Mouse (Mus musculus) cerebellum, adult 2 months (tissue): ENCODE results near the gene Gm5152. TPM values are rescaled to one million over a fixed set of nuclear protein-coding genes. Genes with fewer than 3 reads are reported as not detected.
"Not testable (repeated sequence)": the region's sequence is repeated elsewhere in the genome, so short reads cannot be mapped to it uniquely, and the experiment has no call there.

Source experiments
- DNase-seq, 2 experiments: peaks; one replicate each; pipeline ENCODE4 v3.0.0; 2021
- H3K27ac ChIP-seq: fragments of 200-500 bp; 2 replicates; pipeline ENCODE4 v1.5.1; 2012; ENCODE audit warnings: low read length, control low read depth, inconsistent platforms; ENCODE audit not compliant: insufficient read depth
- H3K27me3 ChIP-seq: fragments of 200-500 bp; 2 replicates; pipeline ENCODE4 v1.6.1; 2012; ENCODE audit warnings: inconsistent platforms, mild to moderate bottlenecking, low read length, moderate library complexity; ENCODE audit not compliant: control insufficient read depth, insufficient read depth
- H3K4me1 ChIP-seq: fragments of 200-500 bp; 2 replicates; pipeline ENCODE4 v1.6.1; 2011; ENCODE audit warnings: low read length; ENCODE audit not compliant: control insufficient read depth, insufficient read depth
- H3K4me3 ChIP-seq: fragments of 200-500 bp; replicated peaks from 2 replicates; pipeline ENCODE3; 2011; ENCODE audit warnings: mild to moderate bottlenecking, low read depth, low read length, control low read depth; ENCODE audit not compliant: insufficient read depth
- CTCF ChIP-seq: fragments of 200-500 bp; IDR thresholded peaks from 2 replicates; pipeline ENCODE4 v1.5.1; 2011; ENCODE audit warnings: low read depth, mild to moderate bottlenecking, control low read depth, low read length, moderate library complexity, borderline replicate concordance; ENCODE audit not compliant: insufficient read depth
- POLR2A ChIP-seq: fragments of 200-500 bp; IDR thresholded peaks from 2 replicates; pipeline ENCODE4 v1.6.1; 2011; ENCODE audit warnings: low read length, control low read depth, borderline replicate concordance; ENCODE audit not compliant: insufficient read depth
- WGBS: fragments of 180-500 bp; shearing (Covaris S2); methylation state at CpG from one replicate; pipeline ENCODE4 v1.1.7; 2018; 5-methylcytosine and 5-hydroxymethylcytosine counted together
- polyA plus RNA-seq: library from polyadenylated mRNA; depleted of rRNA; stranded (reverse); fragments of >200 nt; gene quantifications from 2 replicates; pipeline ENCODE4 v1.2.3, GENCODE M21; 2012; rRNA removed

Gene Gm5152
- polyA plus RNA-seq: not detected in 2 replicates

DNA sequence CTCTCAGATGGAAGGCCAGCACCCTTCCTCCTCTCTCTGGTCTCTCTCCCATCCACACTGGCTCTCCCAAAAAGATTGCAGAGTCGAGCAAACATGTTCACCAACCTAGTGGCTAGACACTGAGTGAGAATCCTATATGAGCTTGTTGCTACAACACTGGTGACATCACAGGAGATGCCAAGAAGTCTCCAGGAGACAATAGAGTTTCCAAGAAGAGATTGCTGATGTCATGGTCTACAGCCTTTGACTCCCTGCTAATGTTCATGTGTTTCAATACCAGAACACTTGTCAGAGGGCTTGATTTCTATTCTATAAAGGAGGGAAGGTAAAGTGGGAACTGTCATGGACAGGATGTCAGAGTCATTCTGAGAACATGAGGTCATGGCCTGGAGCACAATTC lies at the start of gene Gm5152:
TSS of gene Gm5152 (minus strand) at position 101 of the 400 bp plus-strand sequence.
- not testable (repeated sequence) for H3K27ac ChIP-seq, H3K4me1 ChIP-seq, H3K4me3 ChIP-seq, DNase-seq, H3K27me3 ChIP-seq
- WGBS: no CpG with 5 or more reads among the region's 1 CpGs

DNA sequence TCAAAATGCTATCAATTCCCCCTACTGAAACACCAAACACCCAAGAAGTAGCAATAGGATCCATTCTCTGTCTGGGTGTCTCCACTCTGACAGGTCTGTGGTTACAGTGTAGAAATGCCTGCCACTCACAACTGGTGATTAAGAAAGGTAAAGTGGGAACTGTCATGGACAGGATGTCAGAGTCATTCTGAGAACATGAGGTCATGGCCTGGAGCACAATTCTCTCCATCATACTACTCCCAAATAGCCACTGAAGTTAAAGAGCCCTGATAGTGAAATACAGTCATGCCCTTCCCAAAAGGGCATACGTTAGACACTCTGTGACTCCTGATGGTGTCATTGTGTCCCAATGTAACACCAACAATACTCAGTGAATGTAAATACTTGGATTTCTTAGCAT lies 8.4 kb upstream of the Gm5152 start:
- not testable (repeated sequence) for H3K4me3 ChIP-seq, H3K4me1 ChIP-seq, H3K27ac ChIP-seq, H3K27me3 ChIP-seq, DNase-seq
- WGBS: 76% methylated on average over 1 of the region's 1 CpGs

DNA sequence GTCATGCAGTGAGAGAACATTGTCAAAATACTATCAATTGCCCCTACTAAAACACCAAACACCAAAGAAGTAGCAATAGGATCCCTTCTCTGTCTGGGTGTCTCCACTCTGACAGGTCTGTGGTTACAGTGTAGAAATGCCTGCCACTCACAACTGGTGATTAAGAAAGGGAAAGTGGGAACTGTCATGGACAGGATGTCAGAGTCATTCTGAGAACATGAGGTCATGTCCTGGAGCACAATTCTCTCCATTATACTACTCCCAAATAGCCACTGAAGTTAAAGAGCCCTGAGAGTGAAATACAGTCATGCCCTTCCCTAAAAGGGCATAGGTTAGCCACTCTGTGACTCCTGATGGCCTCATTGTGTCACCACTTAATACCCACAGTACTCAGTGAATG lies 556 bp downstream of the Gm5152 start:
- not testable (repeated sequence) for H3K4me1 ChIP-seq, H3K27ac ChIP-seq, H3K27me3 ChIP-seq, DNase-seq, H3K4me3 ChIP-seq

DNA sequence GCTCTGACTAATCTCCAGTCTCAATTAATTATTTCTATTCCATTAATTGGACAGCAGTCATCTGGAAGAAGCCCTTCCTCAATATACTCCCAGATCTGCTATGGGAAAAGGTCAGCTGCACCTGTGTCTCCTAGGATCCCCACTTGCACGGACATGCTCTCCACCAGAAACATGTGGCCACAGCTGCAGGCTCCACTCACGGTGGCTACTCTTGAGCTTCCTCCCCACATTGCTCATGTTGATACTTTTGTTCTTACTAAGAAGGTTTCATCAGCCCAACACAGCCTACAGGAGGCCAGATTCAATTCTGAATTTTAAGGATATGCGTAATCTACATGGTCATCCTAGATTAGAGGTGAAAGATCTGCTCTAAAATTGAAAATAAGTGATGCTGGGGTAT lies 5.9 kb downstream of the Gm5152 start:
- not testable (repeated sequence) for DNase-seq, H3K27me3 ChIP-seq, H3K27ac ChIP-seq, H3K4me3 ChIP-seq, H3K4me1 ChIP-seq
- 86% methylated on average over 3 of the region's 3 CpGs for WGBS

DNA sequence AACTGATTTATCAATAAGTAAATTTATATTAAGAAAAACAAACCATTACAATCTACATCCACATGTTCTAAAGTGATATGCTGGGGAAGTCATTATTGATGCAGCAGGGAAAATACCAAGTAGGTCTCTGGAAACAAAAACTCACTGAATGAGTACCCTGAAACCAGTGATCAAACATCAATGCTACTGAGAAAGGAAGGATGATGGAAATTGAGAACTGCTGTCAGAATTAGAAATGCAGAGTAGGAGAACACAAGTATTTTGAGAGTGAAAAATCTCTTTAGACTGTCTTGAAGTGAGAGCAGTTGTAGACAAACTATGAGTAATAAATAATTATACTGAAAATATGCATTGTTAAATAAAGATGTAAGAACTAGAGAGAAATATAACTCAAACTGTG lies 26.0 kb downstream of the Gm5152 start:
- no peak for TF ChIP-seq POLR2A
- no peak for TF ChIP-seq CTCF
- H3K4me1 ChIP-seq: no peaks in the 10 kb centered on the region
- no peak overlapping the region for H3K4me3 ChIP-seq
- H3K27me3 ChIP-seq: no peaks in the 10 kb centered on the region
- no peak overlapping the region for H3K27ac ChIP-seq
- no peak for DNase-seq

DNA sequence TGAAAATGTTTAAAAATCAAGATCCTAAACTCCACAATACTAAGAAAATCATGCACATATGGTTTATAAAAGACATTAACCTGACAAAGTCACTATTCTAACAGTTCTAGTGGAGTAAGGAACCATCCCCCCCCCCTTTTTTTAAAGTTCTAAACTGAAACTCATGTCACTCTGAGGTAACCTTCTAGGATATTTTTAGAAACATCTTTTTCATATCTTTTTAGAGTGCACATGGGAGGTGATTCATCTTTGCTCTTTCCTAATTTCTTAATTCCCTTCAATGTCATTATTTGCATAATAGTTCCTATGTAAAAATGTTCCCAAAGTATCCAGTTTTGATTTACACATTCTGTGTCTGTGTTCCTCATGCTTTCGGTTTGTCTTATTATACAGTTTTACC lies 43.3 kb downstream of the Gm5152 start:
- no peaks in the 10 kb centered on the region for H3K4me1 ChIP-seq
- 87% methylated on average over 1 of the region's 1 CpGs for WGBS
- TF ChIP-seq POLR2A (no peak), CTCF (no peak)
- no peak for DNase-seq
- no peak overlapping the region for H3K4me3 ChIP-seq
- no peaks in the 10 kb centered on the region for H3K27me3 ChIP-seq
- H3K27ac ChIP-seq: no peak overlapping the region

DNA sequence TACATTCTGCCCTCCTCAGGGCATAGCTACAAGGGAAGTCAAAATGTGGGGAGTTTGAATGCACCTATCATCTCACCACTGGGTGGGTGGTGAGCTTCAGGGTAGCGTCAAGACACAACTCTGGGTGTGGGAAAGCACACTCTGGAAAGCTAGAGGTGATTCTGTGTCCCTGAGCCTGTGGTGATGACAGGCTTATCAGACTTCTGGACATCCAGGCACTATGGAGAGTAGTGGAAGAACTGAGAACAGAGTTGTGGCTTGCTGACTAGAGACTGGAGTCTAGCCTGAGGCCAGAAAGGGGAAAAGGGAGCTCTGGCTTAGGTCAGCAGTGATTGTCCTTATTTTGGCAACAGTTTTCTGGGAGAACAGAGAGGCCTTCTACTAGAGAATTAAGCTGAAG lies 49.4 kb downstream of the Gm5152 start:
- TF ChIP-seq CTCF (no peak), POLR2A (no peak)
- no peak overlapping the region for H3K27ac ChIP-seq
- H3K4me3 ChIP-seq: no peak overlapping the region
- 68% methylated on average over 1 of the region's 1 CpGs for WGBS
- DNase-seq: no peak
- H3K27me3 ChIP-seq: no peaks in the 10 kb centered on the region
- H3K4me1 ChIP-seq: no peaks in the 10 kb centered on the region
